Mouse (Mus musculus) bone marrow, adult 2 months (tissue): ENCODE data around the gene Hmgcl.

Source experiments
- CTCF ChIP-seq: fragments of 200-500 bp; IDR thresholded peaks from 2 replicates; pipeline ENCODE4 v1.5.1; 2011; ENCODE audit warnings: low read length, control low read depth; ENCODE audit not compliant: control insufficient read depth, insufficient read depth
- POLR2A ChIP-seq: fragments of 200-500 bp; IDR thresholded peaks from 2 replicates; pipeline ENCODE4 v1.6.1; 2011; ENCODE audit warnings: low read depth, mild to moderate bottlenecking, control low read depth, low read length, borderline replicate concordance; ENCODE audit not compliant: control insufficient read depth

DNA sequence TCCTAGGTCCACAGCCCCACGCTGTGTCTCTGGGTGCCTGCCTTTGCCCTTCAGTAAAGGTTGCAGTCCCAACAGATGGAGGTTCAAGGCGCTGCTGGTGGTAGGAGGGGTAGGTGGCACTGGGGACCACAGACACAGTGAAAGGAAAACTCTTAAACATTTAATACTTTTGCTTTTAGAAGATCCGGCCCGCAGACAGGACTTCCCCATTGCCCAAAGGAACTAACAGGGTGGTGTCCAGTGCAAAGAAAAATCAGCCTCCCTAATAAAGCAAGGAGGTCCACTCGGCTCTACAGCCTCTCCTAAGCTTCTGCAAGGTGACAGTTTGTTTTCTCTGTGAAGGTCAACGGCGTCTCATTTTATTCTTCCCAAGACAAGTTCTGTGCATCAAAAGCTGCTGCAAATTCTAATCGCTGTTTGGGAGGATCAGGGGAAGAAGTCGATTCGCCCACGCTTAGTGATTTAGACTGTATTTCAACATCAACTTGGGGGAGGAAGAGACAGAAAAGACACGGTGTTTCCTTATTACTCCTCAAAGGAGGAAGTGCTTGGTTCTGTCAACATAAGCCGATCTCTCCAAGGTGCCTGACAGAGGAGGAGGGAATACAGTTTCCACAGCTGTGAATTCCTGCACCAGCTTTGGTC, 27.5 kb upstream of the Hmgcl start:
- TF ChIP-seq CTCF = no peak
- TF ChIP-seq POLR2A = no peak
